ENCODE assay signal across 18 mouse cellular contexts in genomic region chr2:60639617-60640341, GRCm38 (mm10).
DNase-seq lines count a peak whose midpoint lies in the region; ATAC-seq and TF ChIP-seq lines count a peak whose summit lies in the region.
"Had no signal": no experiment of that assay in that cellular context is flagged by ENCODE, and none has a peak within 500 bp of the region (broad histone marks: within the 10 kb centered on the region; RNA-seq: fewer than 3 reads in every experiment).

No protein-coding gene starts in this region.

- H3K36me3 ChIP-seq in hindbrain, embryonic 13.5 days = no peaks in the 10 kb centered on the region
- H3K36me3 ChIP-seq in hindbrain, embryonic 14.5 days (replicated peaks; ENCODE audit: control insufficient read depth, insufficient read depth) = no peaks in the 10 kb centered on the region
- H3K36me3 ChIP-seq in midbrain, embryonic 11.5 days (ENCODE audit: control insufficient read depth, insufficient read depth, low read length) = no peaks in the 10 kb centered on the region
- H3K36me3 ChIP-seq: forebrain, embryonic 15.5 days; stomach, embryonic 15.5 days had no signal

- H3K4me1 ChIP-seq in hindbrain, embryonic 13.5 days (replicated peaks) = peaks cover 22% of the 10 kb centered on the region
- peaks cover 15% of the 10 kb centered on the region for H3K4me1 ChIP-seq in hindbrain, embryonic 14.5 days (replicated peaks; ENCODE audit: control insufficient read depth, insufficient read depth, low read length)
- peaks cover 7% of the 10 kb centered on the region for H3K4me1 ChIP-seq in midbrain, embryonic 11.5 days (ENCODE audit: control insufficient read depth, insufficient read depth, low read length)
- H3K4me1 ChIP-seq: stomach, embryonic 15.5 days had no signal

- H3K9me3 ChIP-seq in hindbrain, embryonic 13.5 days = no peaks in the 10 kb centered on the region
- no peaks in the 10 kb centered on the region for H3K9me3 ChIP-seq in hindbrain, embryonic 14.5 days (ENCODE audit: control insufficient read depth, low read length)
- no peaks in the 10 kb centered on the region for H3K9me3 ChIP-seq in midbrain, embryonic 11.5 days (ENCODE audit: control insufficient read depth, low read length)
- H3K9me3 ChIP-seq: forebrain, embryonic 15.5 days; megakaryocyte, embryonic 14.5 days; stomach, embryonic 15.5 days had no signal

- ATAC-seq in hindbrain, embryonic 13.5 days (ENCODE audit: low FRiP score) = no peak
- no peak for ATAC-seq in hindbrain, embryonic 14.5 days (ENCODE audit: low FRiP score)
- ATAC-seq in midbrain, embryonic 11.5 days (ENCODE audit: low FRiP score) = no peak
- ATAC-seq: intestine, postnatal 0 days; liver, postnatal 0 days had no signal

- no peak for DNase-seq in hindbrain, embryonic 14.5 days (ENCODE audit: low spot score)
- DNase-seq in 3T3-L1 (ENCODE audit: low read depth, low spot score) = peak; percentile 58
- DNase-seq in NIH3T3 (ENCODE audit: low read depth) = peak; percentile 29
- DNase-seq in heart, postnatal 4 days = peak; percentile 17
- DNase-seq in left cerebral cortex, adult 2 months (ENCODE audit: extremely low spot score in 1 of 2, low spot score in 2 of 2) = no peak
- no peak for DNase-seq in midbrain, embryonic 11.5 days (ENCODE audit: low spot score, missing footprints)
- DNase-seq: adrenal gland, postnatal 10 days; cerebellum, adult 2 months; layer of hippocampus, postnatal 36 days; liver; liver, postnatal 0 days; thymus, postnatal 36 days had no signal

- no peak overlapping the region for H3K4me2 ChIP-seq in hindbrain, embryonic 13.5 days
- no peak overlapping the region for H3K4me2 ChIP-seq in hindbrain, embryonic 14.5 days (replicated peaks)
- H3K4me2 ChIP-seq in midbrain, embryonic 11.5 days = no peak overlapping the region
- H3K4me2 ChIP-seq: forebrain, embryonic 15.5 days; stomach, embryonic 15.5 days had no signal

- intact Hi-C loops in left cerebral cortex, adult 2 months (cut with DNase I) = no loop called here

- no peak overlapping the region for H3K4me3 ChIP-seq in hindbrain, embryonic 13.5 days
- no peak overlapping the region for H3K4me3 ChIP-seq in hindbrain, embryonic 14.5 days (replicated peaks; ENCODE audit: low read length)
- no peak overlapping the region for H3K4me3 ChIP-seq in left cerebral cortex, adult 2 months
- no peak overlapping the region for H3K4me3 ChIP-seq in midbrain, embryonic 11.5 days (ENCODE audit: low read depth, low read length)
- H3K4me3 ChIP-seq: erythroblast, embryonic 14.5 days; forebrain, embryonic 15.5 days; megakaryocyte, embryonic 14.5 days; stomach, embryonic 15.5 days had no signal

- H3K27me3 ChIP-seq in hindbrain, embryonic 13.5 days = no peaks in the 10 kb centered on the region
- no peaks in the 10 kb centered on the region for H3K27me3 ChIP-seq in hindbrain, embryonic 14.5 days (ENCODE audit: control insufficient read depth, insufficient read depth, low read length)
- no peaks in the 10 kb centered on the region for H3K27me3 ChIP-seq in midbrain, embryonic 11.5 days (ENCODE audit: control insufficient read depth, insufficient read depth, low read length)
- H3K27me3 ChIP-seq: stomach, embryonic 15.5 days had no signal

- TF ChIP-seq CTCF in left cerebral cortex, adult 2 months (IDR thresholded peaks at IDR 0.05) = no peak

- H3K27ac ChIP-seq in hindbrain, embryonic 13.5 days = peak overlapping the region; percentile 52
- H3K27ac ChIP-seq in hindbrain, embryonic 14.5 days = no peak overlapping the region
- no peak overlapping the region for H3K27ac ChIP-seq in left cerebral cortex, adult 2 months
- H3K27ac ChIP-seq in midbrain, embryonic 11.5 days (ENCODE audit: low read depth, low read length) = no peak overlapping the region
- H3K27ac ChIP-seq: forebrain, embryonic 15.5 days; stomach, embryonic 15.5 days had no signal

- 75% methylated on average over 10 of the region's 10 CpGs for WGBS in hindbrain, embryonic 13.5 days
- 72% methylated on average over 10 of the region's 10 CpGs for WGBS in hindbrain, embryonic 14.5 days
- 68% methylated on average over 10 of the region's 10 CpGs for whole genome bisulfite sequencing in midbrain, embryonic 11.5 days

- H3K9ac ChIP-seq in hindbrain, embryonic 13.5 days = no peak overlapping the region
- H3K9ac ChIP-seq in hindbrain, embryonic 14.5 days = no peak overlapping the region
- H3K9ac ChIP-seq in midbrain, embryonic 11.5 days (ENCODE audit: low read length) = no peak overlapping the region
- H3K9ac ChIP-seq: forebrain, embryonic 15.5 days; liver, postnatal 0 days; stomach, embryonic 15.5 days had no signal

Comparison
In these comparisons a context has a peak if more than half of its experiments do, and no peak if none do; other contexts are left out.
1. DNase-seq: peak in 3T3-L1 (single experiment), NIH3T3 (single experiment) and heart, postnatal 4 days (single experiment); none in hindbrain, embryonic 14.5 days (single experiment), left cerebral cortex, adult 2 months (0 of 2) and midbrain, embryonic 11.5 days (single experiment).